Mouse (Mus musculus): ENCODE measurements around the gene Phf24. TPM values are rescaled to one million over a fixed set of nuclear protein-coding genes. Genes with fewer than 3 reads are reported as not detected.
"Not testable (repeated sequence)": the region's sequence is repeated elsewhere in the genome, so short reads cannot be mapped to it uniquely, and the experiment has no call there.

The Phf24 gene
- total RNA-seq, 2 experiments from 2014 or later = 148 to 149 TPM

GRCm38 (mm10) chr4:42950065-42950558 is 33.7 kb downstream of the Phf24 start:
- DNase-seq = peak; percentile 86 to 89

- no peak for DNase-seq
Observed at GRCm38 (mm10) chr4:42951206-42952195, 35.0 kb downstream of the Phf24 start.

- DNase-seq = no peak
Observed at GRCm38 (mm10) chr4:42952563-42952962, 36.1 kb downstream of the Phf24 start.

GRCm38 (mm10) chr4:42953435-42954094 is 37.1 kb downstream of the Phf24 start:
- DNase-seq = no peak

- DNase-seq = peak; percentile 81 to 82
Observed at GRCm38 (mm10) chr4:42954297-42954696, 37.8 kb downstream of the Phf24 start.

GRCm38 (mm10) chr4:42955200-42955599 is 38.7 kb downstream of the Phf24 start:
- DNase-seq = no peak

- no peak for DNase-seq
Observed at GRCm38 (mm10) chr4:42956581-42956980, 40.1 kb downstream of the Phf24 start.

GRCm38 (mm10) chr4:42957306-42957705 is 40.8 kb downstream of the Phf24 start:
- DNase-seq = no peak

GRCm38 (mm10) chr4:42957979-42958378 is 41.5 kb downstream of the Phf24 start:
- DNase-seq = no peak

- no peak for DNase-seq
Observed at GRCm38 (mm10) chr4:42958942-42959341, 42.5 kb downstream of the Phf24 start.

GRCm38 (mm10) chr4:42959382-42959781 is 42.9 kb downstream of the Phf24 start:
- DNase-seq = no peak

GRCm38 (mm10) chr4:42961592-42961991 is 45.1 kb downstream of the Phf24 start:
- peak in 1 of 2 experiments; percentile 56 for DNase-seq

GRCm38 (mm10) chr4:42963480-42963879 is 47.0 kb downstream of the Phf24 start:
- no peak for DNase-seq

GRCm38 (mm10) chr4:42965039-42965719 is 48.7 kb downstream of the Phf24 start:
- no peak for DNase-seq

GRCm38 (mm10) chr4:42969304-42969703 is 52.8 kb downstream of the Phf24 start, which contains the start of gene 1700022I11Rik:
Gene 1700022I11Rik (plus strand): TSS chr4:42969604.
- DNase-seq = no peak

- no peak for DNase-seq
Observed at GRCm38 (mm10) chr4:42972952-42973351, 56.5 kb downstream of the Phf24 start.

GRCm38 (mm10) chr4:42973868-42974267 is 57.4 kb downstream of the Phf24 start:
- no peak for DNase-seq

- no peak for DNase-seq
Observed at GRCm38 (mm10) chr4:42978062-42978461, 61.6 kb downstream of the Phf24 start.

- not testable (repeated sequence) for DNase-seq
Observed at GRCm38 (mm10) chr4:42980467-42980866, 64.0 kb downstream of the Phf24 start.

- no peak for DNase-seq
Observed at GRCm38 (mm10) chr4:42988296-42988695, 71.8 kb downstream of the Phf24 start.
